Mouse (Mus musculus): ENCODE data around the gene Rexo2.

DNA sequence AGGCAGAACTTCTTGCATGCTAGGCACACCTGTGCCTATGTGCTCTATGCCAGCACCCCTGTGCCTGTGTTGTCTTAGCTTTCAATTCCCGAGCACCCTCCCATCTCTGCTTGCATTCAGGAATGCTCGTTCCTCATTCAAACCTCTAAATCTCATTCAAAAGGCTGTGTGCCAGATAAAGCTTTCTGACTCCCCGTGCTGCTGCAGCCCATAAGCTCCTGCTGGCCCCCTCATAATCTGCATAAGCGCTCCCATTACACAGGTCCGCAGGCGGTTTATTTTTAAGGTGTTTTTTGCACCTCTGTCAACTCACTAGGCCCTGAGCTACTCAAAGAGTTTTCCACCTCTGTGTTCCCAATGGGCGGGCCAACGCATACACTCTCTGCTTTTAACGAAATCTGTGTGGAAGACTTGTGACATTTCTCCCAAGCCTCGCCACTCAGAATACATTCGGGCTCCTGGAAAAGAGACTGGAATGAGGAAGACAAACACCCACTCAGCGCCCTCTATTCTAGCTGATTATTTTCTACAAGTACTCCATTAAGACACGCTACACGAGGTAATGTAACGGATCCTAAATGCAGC lies 7.9 kb downstream of the Rexo2 start:
- TF ChIP-seq E2F4 (IDR thresholded peaks at IDR 0.05; ENCODE audit: insufficient read depth) (no peak), POLR2A (IDR thresholded peaks at IDR 0.05; ENCODE audit: insufficient read length, low read depth) (no peak), USF1 (IDR thresholded peaks at IDR 0.05; ENCODE audit: low read depth) (no peak), POLR2AphosphoS2 (IDR thresholded peaks at IDR 0.05; ENCODE audit: insufficient read length, low read depth) (no peak), MAX (IDR thresholded peaks at IDR 0.05; ENCODE audit: low read depth) (no peak), TCF3 (IDR thresholded peaks at IDR 0.05; ENCODE audit: insufficient read length, low read depth) (no peak), TCF12 (IDR thresholded peaks at IDR 0.05; ENCODE audit: insufficient read depth, poor library complexity, severe bottlenecking) (no peak)
